Mouse (Mus musculus) forebrain, embryonic 15.5 days (tissue): Measurements from ENCODE around the gene Brdt. TPM values are rescaled to one million over a fixed set of nuclear protein-coding genes. Genes with fewer than 3 reads are reported as not detected.

Source experiments
- ATAC-seq: fragments of 200-750 bp; cut with Nextera tagmentation; replicated peaks from 2 replicates; pipeline ENCODE4 v1.8.0; 2017; ENCODE audit warnings: mild to moderate bottlenecking, moderate TSS enrichment, moderate library complexity
- H3K27ac ChIP-seq: fragments of 300-500 bp; sonication (generic); replicated peaks from 2 replicates; pipeline ENCODE4 v1.5.1; 2015; ENCODE audit warnings: mild to moderate bottlenecking, inconsistent platforms
- H3K27me3 ChIP-seq: fragments of 300-500 bp; sonication (generic); 2 replicates; pipeline ENCODE4 v1.6.1; 2015; ENCODE audit warnings: inconsistent platforms
- H3K36me3 ChIP-seq: fragments of 300-500 bp; sonication (generic); 2 replicates; pipeline ENCODE4 v1.6.1; 2015; ENCODE audit warnings: mild to moderate bottlenecking, inconsistent platforms
- H3K4me1 ChIP-seq: fragments of 300-500 bp; sonication (generic); 2 replicates; pipeline ENCODE4 v1.6.1; 2015; ENCODE audit warnings: inconsistent platforms
- H3K4me2 ChIP-seq: fragments of 300-500 bp; sonication (generic); replicated peaks from 2 replicates; pipeline ENCODE4 v1.6.1; 2015; ENCODE audit warnings: mild to moderate bottlenecking, inconsistent platforms
- H3K4me3 ChIP-seq: fragments of 300-500 bp; sonication (generic); 2 replicates; pipeline ENCODE4 v1.5.1; 2015; ENCODE audit warnings: mild to moderate bottlenecking, inconsistent platforms
- H3K9ac ChIP-seq: fragments of 300-500 bp; sonication (generic); replicated peaks from 2 replicates; pipeline ENCODE4 v1.6.1; 2015; ENCODE audit warnings: mild to moderate bottlenecking, inconsistent platforms
- H3K9me3 ChIP-seq: fragments of 300-500 bp; sonication (generic); 2 replicates; pipeline ENCODE4 v1.6.1; 2016; ENCODE audit warnings: inconsistent platforms
- WGBS: fragments of 180-500 bp; shearing (Covaris S2); methylation state at CpG from one replicate; pipeline ENCODE4 v1.1.7; 2015; ENCODE audit warnings: mixed read lengths; 5-methylcytosine and 5-hydroxymethylcytosine counted together
- polyA plus RNA-seq: library from polyadenylated mRNA; unstranded; fragments of >200 nt; fragmentation: Nextera tagmentation; extraction: Ambion mirVana; gene quantifications from 2 replicates; pipeline ENCODE4 v1.2.1, GENCODE M21; 2015

Brdt gene
- polyA plus RNA-seq, 1 experiment from 2014 or later, result 1.7 TPM

DNA sequence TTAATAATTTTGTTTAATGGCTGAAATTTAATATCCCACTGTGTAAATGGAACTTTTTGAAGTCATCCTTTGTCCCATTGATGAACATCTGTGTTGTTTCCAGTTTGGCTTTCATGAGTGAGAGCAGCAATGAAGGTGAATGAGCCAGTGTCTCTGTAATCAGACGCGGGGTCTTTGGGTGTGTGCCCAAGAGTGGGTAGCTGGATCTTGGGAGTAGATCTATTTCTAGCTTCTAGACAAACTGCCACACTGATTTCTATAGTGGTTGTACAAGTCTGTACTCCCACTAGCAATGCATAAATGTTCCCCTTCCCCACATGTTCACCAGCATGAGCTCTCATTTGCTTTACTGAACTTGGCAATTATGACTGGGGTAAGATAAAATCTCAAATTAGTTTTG, 58.4 kb downstream of the Brdt start:
- no peaks in the 10 kb centered on the region for H3K36me3 ChIP-seq
- H3K4me3 ChIP-seq, result no peak overlapping the region
- H3K9ac ChIP-seq, result no peak overlapping the region
- no peak overlapping the region for H3K27ac ChIP-seq
- H3K27me3 ChIP-seq, result no peaks in the 10 kb centered on the region
- WGBS, result 78% methylated on average over 2 of the region's 2 CpGs
- no peak overlapping the region for H3K4me2 ChIP-seq
- H3K9me3 ChIP-seq, result no peaks in the 10 kb centered on the region
- no peak for ATAC-seq
- no peaks in the 10 kb centered on the region for H3K4me1 ChIP-seq

DNA sequence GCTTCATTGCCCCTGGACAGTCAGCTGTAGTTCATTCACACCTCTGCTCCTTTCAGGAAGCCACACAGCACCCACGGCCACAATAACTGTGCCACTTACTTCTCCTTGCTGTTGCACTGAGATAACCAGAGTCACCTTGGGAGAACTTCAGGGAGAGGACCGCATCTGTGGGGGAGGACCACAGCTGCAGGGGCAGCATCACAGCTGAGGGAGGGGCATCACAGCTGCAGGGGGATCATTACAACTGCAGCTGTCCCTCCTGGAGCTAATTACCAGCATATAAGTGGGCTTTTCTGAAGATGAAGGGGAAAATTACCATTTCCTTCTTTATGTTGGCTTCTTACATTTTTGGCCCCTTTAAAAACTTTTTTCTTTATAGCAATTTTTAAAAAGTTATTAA, 63.5 kb downstream of the Brdt start:
- H3K36me3 ChIP-seq, result no peaks in the 10 kb centered on the region
- 71% methylated on average over 2 of the region's 2 CpGs for WGBS
- no peak overlapping the region for H3K4me3 ChIP-seq
- H3K9ac ChIP-seq, result no peak overlapping the region
- no peaks in the 10 kb centered on the region for H3K9me3 ChIP-seq
- no peak for ATAC-seq
- no peaks in the 10 kb centered on the region for H3K27me3 ChIP-seq
- no peak overlapping the region for H3K4me2 ChIP-seq
- no peaks in the 10 kb centered on the region for H3K4me1 ChIP-seq
- H3K27ac ChIP-seq, result no peak overlapping the region

GRCm38 (mm10) chr5:107402436-107402835, 71.5 kb downstream of the Brdt start, which contains the start of gene Ephx4:
Gene Ephx4 (plus strand): TSS chr5:107402736.
- Histone ChIP-seq H3K27me3 (peaks cover 7% of the 10 kb centered on the region), H3K36me3 (no peaks in the 10 kb centered on the region), H3K27ac (peak within 1 kb of the TSS; percentile 31; the same call in 1 of the 2 replicates), H3K4me2 (peak within 1 kb of the TSS; percentile 97), H3K4me1 (peaks cover 18% of the 10 kb centered on the region), H3K4me3 (peak within 1 kb of the TSS; percentile 63), H3K9ac (peak within 1 kb of the TSS; percentile 59), H3K9me3 (no peaks in the 10 kb centered on the region)
- WGBS, result 17% methylated on average over 5 of the region's 5 CpGs
- no peak for ATAC-seq

- Histone ChIP-seq H3K9me3 (no peaks in the 10 kb centered on the region), H3K4me3 (peak overlapping the region; percentile 63), H3K27me3 (peaks cover 7% of the 10 kb centered on the region), H3K4me2 (peak overlapping the region; percentile 97), H3K36me3 (no peaks in the 10 kb centered on the region), H3K27ac (peak overlapping the region; percentile 31; the same call in 1 of the 2 replicates), H3K9ac (peak overlapping the region; percentile 59), H3K4me1 (peaks cover 18% of the 10 kb centered on the region)
- ATAC-seq, result peak; percentile 81
- under 1% methylated on average over 74 of the region's 80 CpGs for WGBS
These were observed 72.3 kb downstream of the Brdt start for GRCm38 (mm10) chr5:107403011-107403946.

- Histone ChIP-seq H3K27me3 (peaks cover 7% of the 10 kb centered on the region), H3K4me1 (peaks cover 18% of the 10 kb centered on the region), H3K36me3 (no peaks in the 10 kb centered on the region), H3K4me2 (peak overlapping the region; percentile 97), H3K4me3 (peak overlapping the region; percentile 63), H3K9me3 (no peaks in the 10 kb centered on the region), H3K27ac (peak overlapping the region; percentile 31), H3K9ac (peak overlapping the region; percentile 59)
- ATAC-seq, result peak; percentile 29; the same call in 1 of the 2 replicates
- 16% methylated on average over 12 of the region's 12 CpGs for WGBS
These were observed 73.2 kb downstream of the Brdt start for GRCm38 (mm10) chr5:107403947-107404684.

- H3K9me3 ChIP-seq, result no peaks in the 10 kb centered on the region
- H3K4me3 ChIP-seq, result no peak overlapping the region
- peaks cover 7% of the 10 kb centered on the region for H3K27me3 ChIP-seq
- no peak for ATAC-seq
- no peaks in the 10 kb centered on the region for H3K36me3 ChIP-seq
- 75% methylated on average over 4 of the region's 4 CpGs for WGBS
- peak overlapping the region; percentile 5; the same call in 1 of the 2 replicates for H3K27ac ChIP-seq
- H3K4me1 ChIP-seq, result peaks cover 18% of the 10 kb centered on the region
- no peak overlapping the region for H3K4me2 ChIP-seq
- no peak overlapping the region for H3K9ac ChIP-seq
These were observed 74.4 kb downstream of the Brdt start for GRCm38 (mm10) chr5:107405361-107405760.

DNA sequence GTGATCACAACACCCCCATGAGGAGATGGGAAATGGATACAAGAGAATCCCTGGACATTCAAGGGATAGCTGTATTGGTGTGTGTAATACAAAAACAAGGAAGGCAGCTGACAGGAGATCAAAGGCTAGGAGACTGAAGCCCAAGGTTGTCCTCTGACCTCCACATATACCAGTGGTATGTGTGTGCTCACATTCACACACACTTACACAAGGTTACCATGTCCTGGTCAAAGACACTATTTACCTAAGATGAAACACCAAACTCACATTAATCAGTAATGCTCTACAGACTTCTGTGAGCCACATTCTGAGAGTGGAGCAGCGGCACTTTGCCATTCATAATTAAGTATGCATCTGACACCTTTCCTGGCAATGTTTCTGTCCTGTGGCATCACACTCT, 79.3 kb downstream of the Brdt start:
- ATAC-seq, result no peak
- no peaks in the 10 kb centered on the region for H3K9me3 ChIP-seq
- no peaks in the 10 kb centered on the region for H3K4me1 ChIP-seq
- H3K4me2 ChIP-seq, result no peak overlapping the region
- 75% methylated on average over 1 of the region's 1 CpGs for WGBS
- H3K4me3 ChIP-seq, result no peak overlapping the region
- no peaks in the 10 kb centered on the region; the same call in 1 of the 2 replicates for H3K27me3 ChIP-seq
- no peak overlapping the region for H3K27ac ChIP-seq
- no peak overlapping the region for H3K9ac ChIP-seq
- no peaks in the 10 kb centered on the region for H3K36me3 ChIP-seq

GRCm38 (mm10) chr5:107411326-107411725, 80.4 kb downstream of the Brdt start:
- Histone ChIP-seq H3K4me3 (no peak overlapping the region), H3K4me1 (no peaks in the 10 kb centered on the region), H3K27me3 (no peaks in the 10 kb centered on the region), H3K9ac (no peak overlapping the region; the same call in 1 of the 2 replicates), H3K4me2 (no peak overlapping the region), H3K36me3 (no peaks in the 10 kb centered on the region), H3K27ac (no peak overlapping the region), H3K9me3 (no peaks in the 10 kb centered on the region)
- no peak for ATAC-seq
- 48% methylated on average over 4 of the region's 4 CpGs for WGBS

GRCm38 (mm10) chr5:107412285-107412684, 81.3 kb downstream of the Brdt start:
- Histone ChIP-seq H3K9ac (no peak overlapping the region), H3K4me3 (no peak overlapping the region), H3K36me3 (no peaks in the 10 kb centered on the region), H3K9me3 (no peaks in the 10 kb centered on the region), H3K27me3 (no peaks in the 10 kb centered on the region), H3K27ac (no peak overlapping the region), H3K4me1 (no peaks in the 10 kb centered on the region), H3K4me2 (no peak overlapping the region)
- 82% methylated on average over 2 of the region's 2 CpGs for WGBS
- ATAC-seq, result no peak

DNA sequence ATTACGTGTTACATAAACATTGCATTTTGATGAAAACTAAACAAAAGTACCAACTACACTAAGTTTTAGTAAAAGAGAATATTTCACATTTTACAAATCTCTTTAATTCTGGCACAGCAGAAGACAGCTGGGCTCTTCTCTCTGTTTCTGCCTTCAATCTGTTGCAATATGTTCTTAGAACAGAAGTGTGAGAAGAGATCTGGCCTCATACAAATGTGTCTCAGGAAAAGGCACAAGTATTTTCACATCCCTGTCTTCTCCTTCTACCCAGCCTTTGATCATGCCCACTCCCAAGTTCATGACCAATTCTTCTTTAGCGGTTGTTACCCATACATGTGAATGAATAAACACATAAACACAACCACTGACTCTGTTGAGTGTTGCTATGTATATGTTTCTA, 84.1 kb downstream of the Brdt start:
- H3K4me2 ChIP-seq, result no peak overlapping the region
- WGBS, result 83% methylated on average over 2 of the region's 2 CpGs
- H3K27me3 ChIP-seq, result no peaks in the 10 kb centered on the region
- H3K9me3 ChIP-seq, result no peaks in the 10 kb centered on the region
- no peaks in the 10 kb centered on the region for H3K4me1 ChIP-seq
- H3K27ac ChIP-seq, result peak overlapping the region; percentile 41
- ATAC-seq, result no peak
- H3K4me3 ChIP-seq, result no peak overlapping the region
- H3K36me3 ChIP-seq, result no peaks in the 10 kb centered on the region
- H3K9ac ChIP-seq, result no peak overlapping the region

DNA sequence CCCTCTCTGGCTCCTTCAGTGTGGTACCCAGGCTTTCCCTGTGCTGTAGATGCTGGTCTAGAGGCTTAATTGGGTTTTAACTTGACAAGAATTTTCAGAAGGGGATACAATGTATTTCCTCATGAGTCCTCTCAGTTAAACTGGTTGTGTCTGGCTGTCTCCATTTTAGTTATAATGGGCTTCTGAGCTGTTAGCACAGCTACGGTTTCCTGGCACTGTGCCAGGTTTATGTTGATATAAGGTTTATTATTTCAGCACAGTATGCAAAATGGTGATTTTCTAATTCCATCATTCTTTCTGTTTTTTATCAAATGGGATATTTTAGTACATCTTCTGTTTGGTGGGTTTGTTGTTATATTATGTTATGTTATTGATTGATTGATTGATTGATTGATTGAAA, 90.7 kb downstream of the Brdt start:
- H3K27ac ChIP-seq, result no peak overlapping the region
- no peak for ATAC-seq
- 0 out of 2 replicates have a peak, but pooled peaks cover 3% of the 10 kb centered on the region for H3K27me3 ChIP-seq
- no peaks in the 10 kb centered on the region for H3K36me3 ChIP-seq
- no peaks in the 10 kb centered on the region for H3K9me3 ChIP-seq
- H3K4me2 ChIP-seq, result no peak overlapping the region
- no peaks in the 10 kb centered on the region for H3K4me1 ChIP-seq
- 28% methylated on average over 1 of the region's 1 CpGs for WGBS
- H3K9ac ChIP-seq, result no peak overlapping the region
- no peak overlapping the region for H3K4me3 ChIP-seq

- no peaks in the 10 kb centered on the region for H3K4me1 ChIP-seq
- H3K9me3 ChIP-seq, result no peaks in the 10 kb centered on the region
- ATAC-seq, result no peak
- WGBS, result 78% methylated on average over 3 of the region's 3 CpGs
- no peak within 1 kb of the TSS for H3K9ac ChIP-seq
- H3K36me3 ChIP-seq, result no peaks in the 10 kb centered on the region
- H3K27me3 ChIP-seq, result no peaks in the 10 kb centered on the region
- H3K4me3 ChIP-seq, result no peak within 1 kb of the TSS
- H3K4me2 ChIP-seq, result no peak within 1 kb of the TSS
- no peak within 1 kb of the TSS for H3K27ac ChIP-seq
These were observed 100.3 kb downstream of the Brdt start, which contains the start of gene Lpcat2b for GRCm38 (mm10) chr5:107431249-107431648. Gene Lpcat2b (plus strand): TSS chr5:107431549.
